Mouse (Mus musculus) cerebellum, adult 2 months (tissue): ENCODE results near the gene Ppp1r1c.

Experiments
- CTCF ChIP-seq: fragments of 200-500 bp; IDR thresholded peaks from 2 replicates; pipeline ENCODE4 v1.5.1; 2011; ENCODE audit warnings: low read depth, mild to moderate bottlenecking, control low read depth, low read length, moderate library complexity, borderline replicate concordance; ENCODE audit not compliant: insufficient read depth
- POLR2A ChIP-seq: fragments of 200-500 bp; IDR thresholded peaks from 2 replicates; pipeline ENCODE4 v1.6.1; 2011; ENCODE audit warnings: low read length, control low read depth, borderline replicate concordance; ENCODE audit not compliant: insufficient read depth

- TF ChIP-seq CTCF (no peak), POLR2A (no peak)
Observed at GRCm38 (mm10) chr2:79797444-79797843, 89.9 kb downstream of the Ppp1r1c start.
